Mouse (Mus musculus) stomach, postnatal 0 days (tissue): ENCODE results near the gene Stk39. TPM values are rescaled to one million over a fixed set of nuclear protein-coding genes. Genes with fewer than 3 reads are reported as not detected.

Experiments used
- ATAC-seq: fragments of 200-750 bp; cut with Nextera tagmentation; 2 replicates; pipeline ENCODE4 v1.8.0; 2017; ENCODE audit not compliant: low FRiP score, low TSS enrichment
- DNase-seq: peaks from one replicate; pipeline ENCODE4 v3.0.0-alpha.2; 2016; ENCODE audit warnings: low spot score
- H3K27ac ChIP-seq: fragments of 300-500 bp; sonication (generic); replicated peaks from 2 replicates; pipeline ENCODE4 v1.5.1; 2014; ENCODE audit warnings: mild to moderate bottlenecking, control low read depth
- H3K27me3 ChIP-seq: fragments of 300-500 bp; sonication (generic); 2 replicates; pipeline ENCODE4 v1.6.1; 2014; ENCODE audit warnings: low read length; ENCODE audit not compliant: control insufficient read depth, insufficient read depth
- H3K36me3 ChIP-seq: fragments of 300-500 bp; sonication (generic); 2 replicates; pipeline ENCODE4 v1.6.1; 2014; ENCODE audit warnings: low read length, mixed read lengths; ENCODE audit not compliant: control insufficient read depth, insufficient read depth
- H3K4me1 ChIP-seq: fragments of 300-500 bp; sonication (generic); replicated peaks from 2 replicates; pipeline ENCODE4 v1.6.1; 2014; ENCODE audit warnings: antibody characterized with exemption; ENCODE audit not compliant: control insufficient read depth, insufficient read depth
- H3K4me2 ChIP-seq: fragments of 300-500 bp; sonication (generic); replicated peaks from 2 replicates; pipeline ENCODE4 v1.6.1; 2014; ENCODE audit warnings: low read depth, mild to moderate bottlenecking, control low read depth, moderate library complexity
- H3K4me3 ChIP-seq: fragments of 300-500 bp; sonication (generic); 2 replicates; pipeline ENCODE4 v1.5.1; 2014; ENCODE audit warnings: low read depth, low read length, control low read depth
- H3K9ac ChIP-seq: fragments of 300-500 bp; sonication (generic); 2 replicates; pipeline ENCODE4 v1.6.1; 2014; ENCODE audit warnings: mild to moderate bottlenecking, low read length, control low read depth, mixed read lengths
- H3K9me3 ChIP-seq: fragments of 300-500 bp; sonication (generic); 2 replicates; pipeline ENCODE4 v1.6.1; 2016; ENCODE audit warnings: low read length; ENCODE audit not compliant: control insufficient read depth
- CTCF ChIP-seq: IDR thresholded peaks from 2 replicates; pipeline ENCODE4 v1.5.1; 2016; ENCODE audit warnings: antibody characterized with exemption, low read depth, mild to moderate bottlenecking, moderate library complexity
- EP300 ChIP-seq: optimal IDR thresholded peaks from 2 replicates; pipeline ENCODE3; 2016; ENCODE audit warnings: antibody characterized with exemption
- WGBS: fragments of 180-500 bp; shearing (Covaris S2); extraction: QIAGEN DNeasy Blood & Tissue Kit; methylation state at CpG from one replicate; pipeline ENCODE4 v1.1.7; 2014; 5-methylcytosine and 5-hydroxymethylcytosine counted together
- polyA plus RNA-seq: library from polyadenylated mRNA; unstranded; fragments of >200 nt; fragmentation: Nextera tagmentation; extraction: Ambion mirVana; gene quantifications from 2 replicates; pipeline ENCODE4 v1.2.1, GENCODE M21; 2015

The Stk39 gene
- polyA plus RNA-seq, 1 experiment from 2014 or later: 23.6 TPM

GRCm38 (mm10) chr2:68485141-68485540 lies 13.1 kb upstream of the Stk39 start:
- no peak for DNase-seq
- Histone ChIP-seq H3K27me3 (no peaks in the 10 kb centered on the region), H3K4me1 (no peaks in the 10 kb centered on the region), H3K4me3 (no peak overlapping the region), H3K4me2 (no peak overlapping the region), H3K27ac (no peak overlapping the region), H3K36me3 (no peaks in the 10 kb centered on the region), H3K9me3 (no peaks in the 10 kb centered on the region), H3K9ac (no peak overlapping the region)
- ATAC-seq: no peak
- 50% methylated on average over 4 of the region's 4 CpGs for WGBS
- TF ChIP-seq CTCF (no peak), EP300 (no peak)

GRCm38 (mm10) chr2:68482896-68483295 lies 10.8 kb upstream of the Stk39 start:
- ATAC-seq (no peak), DNase-seq (no peak)
- Histone ChIP-seq H3K36me3 (no peaks in the 10 kb centered on the region), H3K9ac (no peak overlapping the region), H3K27me3 (no peaks in the 10 kb centered on the region), H3K4me3 (no peak overlapping the region), H3K27ac (no peak overlapping the region), H3K4me2 (no peak overlapping the region), H3K9me3 (no peaks in the 10 kb centered on the region), H3K4me1 (no peaks in the 10 kb centered on the region)
- WGBS: 92% methylated on average over 5 of the region's 5 CpGs
- TF ChIP-seq CTCF: no peak
- no peak for TF ChIP-seq EP300

- 77% methylated on average over 10 of the region's 10 CpGs for WGBS
- Histone ChIP-seq H3K4me3 (no peak overlapping the region), H3K27me3 (no peaks in the 10 kb centered on the region), H3K9me3 (no peaks in the 10 kb centered on the region), H3K9ac (no peak overlapping the region), H3K27ac (no peak overlapping the region), H3K36me3 (no peaks in the 10 kb centered on the region), H3K4me2 (no peak overlapping the region), H3K4me1 (no peaks in the 10 kb centered on the region)
- ATAC-seq (no peak), DNase-seq (no peak)
- TF ChIP-seq CTCF (no peak), EP300 (no peak)
Observed at GRCm38 (mm10) chr2:68479823-68480222, 7.8 kb upstream of the Stk39 start.

GRCm38 (mm10) chr2:68472921-68473320 lies 853 bp upstream of the Stk39 start:
- Histone ChIP-seq H3K4me2 (peak overlapping the region; percentile 83), H3K9ac (no peak overlapping the region), H3K9me3 (no peaks in the 10 kb centered on the region), H3K4me3 (no peak overlapping the region), H3K27me3 (no peaks in the 10 kb centered on the region), H3K27ac (peak overlapping the region; percentile 93), H3K36me3 (no peaks in the 10 kb centered on the region), H3K4me1 (no peaks in the 10 kb centered on the region)
- no peak for TF ChIP-seq EP300
- no peak for TF ChIP-seq CTCF
- ATAC-seq (no peak), DNase-seq (no peak)
- 34% methylated on average over 4 of the region's 4 CpGs for WGBS

- ATAC-seq: no peak
- H3K4me1 ChIP-seq: no peaks in the 10 kb centered on the region
- peak overlapping the region; percentile 89 for H3K4me3 ChIP-seq
- no peaks in the 10 kb centered on the region for H3K36me3 ChIP-seq
- H3K27ac ChIP-seq: peak overlapping the region; percentile 93
- WGBS: 5% methylated on average over 5 of the region's 5 CpGs
- H3K4me2 ChIP-seq: peak overlapping the region; percentile 83
- H3K9ac ChIP-seq: peak overlapping the region; percentile 86
- H3K27me3 ChIP-seq: no peaks in the 10 kb centered on the region
- TF ChIP-seq EP300: no peak
- DNase-seq: no peak
- no peaks in the 10 kb centered on the region for H3K9me3 ChIP-seq
Observed at GRCm38 (mm10) chr2:68472551-68472910, 463 bp upstream of the Stk39 start.

- ATAC-seq (peak; percentile 66), DNase-seq (peak; percentile 70)
- Histone ChIP-seq H3K4me3 (peak overlapping the region; percentile 89), H3K36me3 (no peaks in the 10 kb centered on the region), H3K9ac (peak overlapping the region; percentile 86), H3K27me3 (no peaks in the 10 kb centered on the region), H3K4me2 (peak overlapping the region; percentile 83), H3K9me3 (no peaks in the 10 kb centered on the region), H3K27ac (peak overlapping the region; percentile 93), H3K4me1 (no peaks in the 10 kb centered on the region)
- TF ChIP-seq EP300 (no peak), CTCF (peak; percentile 35)
- under 1% methylated on average over 79 of the region's 87 CpGs for WGBS
Observed at GRCm38 (mm10) chr2:68470891-68471758, 943 bp downstream of the Stk39 start.
